Mouse (Mus musculus) megakaryocyte, embryonic 14.5 days (primary cell): Measurements from ENCODE around the gene Gm9376.

Experiments used
- FLI1 ChIP-seq: IDR thresholded peaks from 2 replicates; pipeline ENCODE4 v1.6.1; 2012; ENCODE audit warnings: low read length, inconsistent platforms, mixed read lengths
- GATA1 ChIP-seq: IDR thresholded peaks from 3 replicates; pipeline ENCODE4 v1.6.1; 2012; ENCODE audit warnings: mixed read lengths, low read length, inconsistent platforms, borderline replicate concordance

GRCm38 (mm10) chr14:118302606-118303005 is 35.8 kb downstream of the Gm9376 start:
- TF ChIP-seq GATA1, result no peak
- TF ChIP-seq FLI1, result no peak
